Mouse (Mus musculus): Measurements from ENCODE around the gene Ip6k3. TPM values are rescaled to one million over a fixed set of nuclear protein-coding genes. Genes with fewer than 3 reads are reported as not detected.

Ip6k3 gene
- 0.17 and 0.31 TPM in 2 replicates for polyA plus RNA-seq (2015; fragmentation: Nextera tagmentation; extraction: Ambion mirVana)

DNA sequence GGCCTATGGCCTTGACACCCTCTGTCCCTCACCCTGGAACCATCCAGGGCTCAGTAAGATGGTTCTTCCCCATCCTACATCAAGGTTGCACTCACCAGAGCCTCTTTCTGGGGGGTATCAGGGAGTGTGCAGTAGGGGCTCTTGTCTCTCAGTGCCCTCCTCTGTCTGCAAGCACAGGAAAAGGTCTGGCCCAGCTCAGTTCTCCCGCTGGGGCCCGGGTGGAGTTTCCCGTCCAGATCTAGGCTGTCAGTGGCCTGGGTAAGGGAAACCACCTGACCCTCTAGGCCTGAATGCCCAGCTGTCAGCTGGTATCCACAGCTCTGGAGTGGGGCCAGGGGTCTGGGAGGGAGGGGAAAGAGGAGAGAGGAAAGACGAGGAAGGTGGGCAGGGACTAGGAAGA, at the start of gene Ip6k3:
TSS of gene Ip6k3 (minus strand) at position 251 of the 400 bp plus-strand sequence.
- no peak for ATAC-seq (replicated peaks)
- Histone ChIP-seq H3K4me2 (replicated peaks) (no peak within 1 kb of the TSS), H3K36me3 (no peaks in the 10 kb centered on the region), H3K4me1 (no peaks in the 10 kb centered on the region), H3K4me3 (no peak within 1 kb of the TSS), H3K9me3 (no peaks in the 10 kb centered on the region), H3K27ac (replicated peaks) (no peak within 1 kb of the TSS), H3K27me3 (no peaks in the 10 kb centered on the region), H3K9ac (replicated peaks) (no peak within 1 kb of the TSS)
- WGBS = 61% methylated on average over 4 of the region's 4 CpGs

DNA sequence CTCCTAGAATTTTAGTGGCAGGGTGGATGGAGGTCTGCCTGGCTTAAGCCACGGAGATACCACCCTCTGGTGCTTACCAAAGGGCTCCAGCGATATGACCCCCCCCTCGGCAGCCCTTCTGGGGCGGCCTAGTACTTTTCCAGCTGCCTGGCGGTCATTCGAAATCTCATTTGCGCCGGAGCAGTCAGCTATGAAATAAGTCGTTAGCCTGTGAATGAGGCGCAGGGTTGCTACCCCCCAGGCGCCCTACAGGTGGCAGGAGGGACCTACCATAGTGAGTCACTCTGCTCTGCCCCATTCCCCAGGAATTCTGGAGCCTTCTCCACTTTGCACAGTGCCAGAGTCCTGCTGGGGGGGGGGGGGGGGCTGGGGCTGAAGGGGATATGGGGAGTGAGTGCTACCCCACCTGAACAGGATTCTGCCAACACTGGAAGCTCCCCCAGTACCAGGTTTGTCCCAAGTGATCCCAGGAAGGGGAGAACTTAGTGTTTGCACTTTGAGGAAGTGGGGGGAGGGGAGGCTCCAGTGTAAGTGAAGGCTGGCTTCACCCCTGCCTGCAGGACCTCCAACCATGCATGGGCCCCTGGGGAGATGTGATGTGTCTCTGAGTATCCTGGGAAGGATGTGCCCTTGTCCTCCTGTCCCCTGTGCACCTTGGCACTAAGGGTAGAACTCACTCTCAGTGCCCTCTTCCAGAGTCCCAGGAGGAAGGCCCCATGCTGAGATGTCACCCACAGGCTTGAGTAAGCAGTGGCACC, 45.4 kb upstream of the Ip6k3 start:
- Histone ChIP-seq H3K36me3 (no peaks in the 10 kb centered on the region), H3K9me3 (no peaks in the 10 kb centered on the region), H3K4me2 (replicated peaks) (no peak overlapping the region), H3K27ac (replicated peaks) (no peak overlapping the region), H3K9ac (replicated peaks) (no peak overlapping the region), H3K4me1 (no peaks in the 10 kb centered on the region), H3K27me3 (no peaks in the 10 kb centered on the region), H3K4me3 (no peak overlapping the region)
- WGBS = under 1% methylated on average over 11 of the region's 11 CpGs
- ATAC-seq (replicated peaks) = peak; percentile 75; the same call in 1 of the 2 replicates

DNA sequence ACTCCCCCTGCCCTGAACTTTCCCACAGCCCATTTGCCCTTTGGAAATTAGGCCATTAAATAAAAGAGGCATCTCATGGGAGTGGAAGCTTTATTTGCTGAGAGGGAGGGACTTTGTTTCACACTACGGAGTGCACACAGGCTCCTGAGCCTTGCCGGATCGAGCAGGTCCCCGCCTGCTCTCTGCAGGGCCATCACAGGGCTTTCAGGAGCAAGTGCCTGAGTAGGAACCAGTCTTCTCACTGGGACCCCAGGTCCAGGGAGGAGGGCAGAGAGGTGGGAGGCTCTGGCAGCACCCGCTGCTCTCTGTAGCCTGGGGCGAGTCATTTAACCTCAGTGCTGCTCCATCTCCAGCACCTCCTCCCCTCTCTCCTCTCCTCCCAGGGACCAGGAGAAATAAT, 44.4 kb upstream of the Ip6k3 start:
- Histone ChIP-seq H3K9me3 (no peaks in the 10 kb centered on the region), H3K36me3 (no peaks in the 10 kb centered on the region), H3K4me1 (0 out of 2 replicates have a peak, but pooled peaks cover 2% of the 10 kb centered on the region), H3K9ac (replicated peaks) (no peak overlapping the region), H3K4me2 (replicated peaks) (no peak overlapping the region), H3K27me3 (no peaks in the 10 kb centered on the region), H3K4me3 (no peak overlapping the region), H3K27ac (replicated peaks) (no peak overlapping the region)
- ATAC-seq (replicated peaks) = no peak
- 33% methylated on average over 6 of the region's 6 CpGs for WGBS

- H3K36me3 ChIP-seq = 0 out of 2 replicates have a peak, but pooled peaks cover under 1% of the 10 kb centered on the region
- 76% methylated on average over 11 of the region's 11 CpGs for WGBS
- no peak overlapping the region for H3K4me3 ChIP-seq
- H3K9me3 ChIP-seq = no peaks in the 10 kb centered on the region
- no peak for ATAC-seq (replicated peaks)
- H3K4me1 ChIP-seq = peaks cover 24% of the 10 kb centered on the region
- no peak overlapping the region for H3K9ac ChIP-seq (replicated peaks)
- H3K27ac ChIP-seq (replicated peaks) = no peak overlapping the region
- no peak overlapping the region for H3K4me2 ChIP-seq (replicated peaks)
- H3K27me3 ChIP-seq = no peaks in the 10 kb centered on the region
Observed at GRCm38 (mm10) chr17:27207113-27207707, 39.6 kb upstream of the Ip6k3 start.

GRCm38 (mm10) chr17:27204075-27204909, 36.7 kb upstream of the Ip6k3 start, which contains the start of gene Lemd2:
Lemd2 (minus strand) TSS chr17:27204469.
- peak within 1 kb of the TSS; percentile 97 for H3K9ac ChIP-seq (replicated peaks)
- peaks cover 28% of the 10 kb centered on the region for H3K36me3 ChIP-seq
- peak within 1 kb of the TSS; percentile 95 for H3K27ac ChIP-seq (replicated peaks)
- no peaks in the 10 kb centered on the region for H3K27me3 ChIP-seq
- 5% methylated on average over 82 of the region's 97 CpGs for WGBS
- H3K4me3 ChIP-seq = peak within 1 kb of the TSS; percentile 92
- peak; percentile 93 for ATAC-seq (replicated peaks)
- H3K4me1 ChIP-seq = peaks cover 24% of the 10 kb centered on the region
- H3K4me2 ChIP-seq (replicated peaks) = peak within 1 kb of the TSS; percentile 88
- no peaks in the 10 kb centered on the region for H3K9me3 ChIP-seq

- H3K4me2 ChIP-seq (replicated peaks) = peak overlapping the region; percentile 88
- H3K4me3 ChIP-seq = peak overlapping the region; percentile 92
- ATAC-seq (replicated peaks) = peak; percentile 57
- peak overlapping the region; percentile 97 for H3K9ac ChIP-seq (replicated peaks)
- H3K27me3 ChIP-seq = no peaks in the 10 kb centered on the region
- no peaks in the 10 kb centered on the region for H3K9me3 ChIP-seq
- under 1% methylated on average over 58 of the region's 74 CpGs for WGBS
- peaks cover 24% of the 10 kb centered on the region for H3K4me1 ChIP-seq
- peak overlapping the region; percentile 95 for H3K27ac ChIP-seq (replicated peaks)
- H3K36me3 ChIP-seq = peaks cover 33% of the 10 kb centered on the region
Observed at GRCm38 (mm10) chr17:27203358-27204074, 35.9 kb upstream of the Ip6k3 start.

DNA sequence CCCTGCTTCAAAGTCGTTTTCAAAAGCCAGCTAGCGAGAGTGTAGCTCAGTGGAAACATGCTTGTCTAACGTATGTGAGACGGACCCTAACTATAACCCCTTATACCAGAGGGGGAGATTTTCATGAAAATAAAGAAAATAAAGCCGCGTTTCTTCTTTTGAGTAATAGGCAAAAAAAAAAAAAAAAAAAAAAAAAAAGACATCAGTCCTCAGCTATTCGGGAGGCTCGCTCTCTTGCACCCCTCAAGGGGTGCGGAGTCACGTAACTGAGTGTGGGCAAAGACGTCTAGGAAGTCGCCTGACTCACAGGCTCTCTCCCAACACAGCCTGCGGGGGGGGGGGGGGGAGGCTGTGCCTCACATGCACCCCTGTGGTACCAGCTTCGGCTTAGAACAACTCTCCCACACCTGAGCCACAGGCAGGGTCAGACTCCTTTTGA, 35.3 kb upstream of the Ip6k3 start:
- ATAC-seq (replicated peaks) = no peak
- Histone ChIP-seq H3K9me3 (no peaks in the 10 kb centered on the region), H3K4me1 (peaks cover 24% of the 10 kb centered on the region), H3K27me3 (no peaks in the 10 kb centered on the region), H3K36me3 (peaks cover 38% of the 10 kb centered on the region), H3K27ac (replicated peaks) (peak overlapping the region; percentile 95), H3K9ac (replicated peaks) (peak overlapping the region; percentile 97), H3K4me2 (replicated peaks) (peak overlapping the region; percentile 88), H3K4me3 (peak overlapping the region; percentile 92)
- WGBS = 43% methylated on average over 14 of the region's 14 CpGs

- no peak overlapping the region for H3K4me3 ChIP-seq
- no peak for ATAC-seq (replicated peaks)
- peaks cover 42% of the 10 kb centered on the region for H3K36me3 ChIP-seq
- WGBS = 87% methylated on average over 2 of the region's 2 CpGs
- H3K4me2 ChIP-seq (replicated peaks) = no peak overlapping the region
- H3K9ac ChIP-seq (replicated peaks) = no peak overlapping the region
- no peak overlapping the region for H3K27ac ChIP-seq (replicated peaks)
- H3K4me1 ChIP-seq = peaks cover 22% of the 10 kb centered on the region
- H3K27me3 ChIP-seq = no peaks in the 10 kb centered on the region
- H3K9me3 ChIP-seq = no peaks in the 10 kb centered on the region
Observed at GRCm38 (mm10) chr17:27201981-27202380, 34.4 kb upstream of the Ip6k3 start.

DNA sequence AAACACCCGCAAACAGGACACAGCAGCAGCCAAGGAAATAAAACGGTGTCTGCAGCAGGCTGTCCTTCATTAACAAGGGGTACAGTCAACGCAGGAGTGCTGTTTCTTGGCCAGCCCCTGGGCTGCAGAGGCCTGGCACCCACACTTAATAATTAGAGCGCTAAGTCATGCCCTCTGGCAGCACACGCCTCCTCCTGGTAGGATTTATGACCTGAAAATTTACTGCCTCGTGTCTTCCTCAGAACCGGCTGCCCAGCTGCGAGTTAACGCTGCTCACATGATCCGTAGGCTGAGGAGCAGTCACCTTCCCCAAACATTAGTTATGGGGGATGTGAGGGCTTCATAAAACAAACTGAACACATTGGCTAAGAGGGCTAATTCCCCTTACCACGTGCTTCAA, 33.2 kb upstream of the Ip6k3 start:
- ATAC-seq (replicated peaks) = no peak
- Histone ChIP-seq H3K4me1 (peaks cover 25% of the 10 kb centered on the region), H3K27ac (replicated peaks) (no peak overlapping the region), H3K4me2 (replicated peaks) (no peak overlapping the region), H3K36me3 (peaks cover 42% of the 10 kb centered on the region), H3K9ac (replicated peaks) (no peak overlapping the region), H3K4me3 (no peak overlapping the region), H3K9me3 (no peaks in the 10 kb centered on the region), H3K27me3 (no peaks in the 10 kb centered on the region)
- WGBS = 86% methylated on average over 11 of the region's 11 CpGs

- ATAC-seq (replicated peaks) = no peak
- Histone ChIP-seq H3K36me3 (peaks cover 51% of the 10 kb centered on the region), H3K27me3 (no peaks in the 10 kb centered on the region), H3K4me1 (peaks cover 26% of the 10 kb centered on the region), H3K4me3 (no peak overlapping the region), H3K27ac (replicated peaks) (no peak overlapping the region), H3K9ac (replicated peaks) (no peak overlapping the region), H3K4me2 (replicated peaks) (no peak overlapping the region), H3K9me3 (no peaks in the 10 kb centered on the region)
- WGBS = 84% methylated on average over 7 of the region's 7 CpGs
Observed at GRCm38 (mm10) chr17:27199864-27200263, 32.3 kb upstream of the Ip6k3 start.

DNA sequence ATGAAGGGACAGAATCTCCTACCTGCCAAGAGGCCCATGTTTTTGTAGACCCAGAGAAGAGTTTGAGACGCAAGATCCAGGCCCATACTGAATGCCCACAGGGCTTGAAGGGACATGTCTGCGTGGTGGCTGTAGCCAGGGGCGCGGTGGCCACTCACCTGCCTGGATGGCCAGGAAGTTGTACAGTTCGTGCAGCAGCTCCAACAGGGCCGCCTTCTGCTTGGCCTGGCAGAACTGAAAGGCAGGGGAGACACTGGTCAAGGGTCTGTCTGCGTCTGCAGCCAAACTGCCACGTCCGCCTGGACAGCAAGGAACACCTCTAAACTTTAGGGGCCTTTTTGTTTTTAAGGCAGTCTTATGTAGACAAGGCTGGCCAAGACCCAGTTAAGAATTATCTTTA, 31.6 kb upstream of the Ip6k3 start:
- no peak for ATAC-seq (replicated peaks)
- H3K4me1 ChIP-seq = peaks cover 25% of the 10 kb centered on the region

More for the DNA sequence above, 31.6 kb upstream of the Ip6k3 start:
- H3K4me3 ChIP-seq = no peak overlapping the region
- WGBS = 96% methylated on average over 9 of the region's 9 CpGs
- H3K27ac ChIP-seq (replicated peaks) = no peak overlapping the region
- H3K4me2 ChIP-seq (replicated peaks) = no peak overlapping the region
- no peaks in the 10 kb centered on the region for H3K27me3 ChIP-seq
- no peaks in the 10 kb centered on the region for H3K9me3 ChIP-seq
- peaks cover 57% of the 10 kb centered on the region for H3K36me3 ChIP-seq
- no peak overlapping the region for H3K9ac ChIP-seq (replicated peaks)
